Mouse (Mus musculus) liver, embryonic 14.5 days (tissue): ENCODE measurements around the gene Ubr4.

Experiments used
- CTCF ChIP-seq: IDR thresholded peaks from 2 replicates; pipeline ENCODE4 v1.5.1; 2016; ENCODE audit warnings: antibody characterized with exemption, low read depth, control low read depth
- EP300 ChIP-seq: IDR thresholded peaks from 2 replicates; pipeline ENCODE4 v1.6.1; 2016; ENCODE audit warnings: antibody characterized with exemption, low read depth

- no peak for TF ChIP-seq CTCF
- no peak for TF ChIP-seq EP300
Measured at GRCm38 (mm10) chr4:139441244-139441643, 88.8 kb downstream of the Ubr4 start.
